Mouse (Mus musculus) WW6 (cell line): Measurements from ENCODE around the gene Olfr1389.
"Not testable (repeated sequence)": the region's sequence is repeated elsewhere in the genome, so short reads cannot be mapped to it uniquely, and the experiment has no call there.

Experiments
- DNase-seq: peaks from one replicate; pipeline ENCODE4 v3.0.0-alpha.2; 2013; ENCODE audit warnings: low read depth, low spot score

The Olfr1389 gene

GRCm38 (mm10) chr11:49422767-49423166 lies at the start of gene Olfr1389:
Gene Olfr1389, plus strand, starts transcription at chr11:49423067.
- no peak for DNase-seq

- DNase-seq = no peak
Measured at GRCm38 (mm10) chr11:49383133-49383532, 39.7 kb upstream of the Olfr1389 start.

GRCm38 (mm10) chr11:49386118-49386517 lies 36.7 kb upstream of the Olfr1389 start:
- DNase-seq = not testable (repeated sequence)

- DNase-seq = not testable (repeated sequence)
Measured at GRCm38 (mm10) chr11:49392707-49393106, 30.2 kb upstream of the Olfr1389 start.

- no peak for DNase-seq
Measured at GRCm38 (mm10) chr11:49406784-49407183, 16.1 kb upstream of the Olfr1389 start.

GRCm38 (mm10) chr11:49410540-49410939 lies 12.3 kb upstream of the Olfr1389 start:
- DNase-seq = peak; percentile 45

- DNase-seq = no peak
Measured at GRCm38 (mm10) chr11:49425257-49425927, 2.5 kb downstream of the Olfr1389 start.

GRCm38 (mm10) chr11:49429641-49430040 lies 6.8 kb downstream of the Olfr1389 start:
- no peak for DNase-seq

GRCm38 (mm10) chr11:49436411-49436810 lies 13.5 kb downstream of the Olfr1389 start, which contains the start of gene Olfr1388:
Gene Olfr1388, plus strand, starts transcription at chr11:49436624.
- DNase-seq = no peak

- DNase-seq = no peak
Measured at GRCm38 (mm10) chr11:49455043-49455442, 32.2 kb downstream of the Olfr1389 start, which contains the start of gene Olfr1387. Gene Olfr1387, plus strand, starts transcription at chr11:49455343.

- not testable (repeated sequence) for DNase-seq
Measured at GRCm38 (mm10) chr11:49464746-49465145, 41.9 kb downstream of the Olfr1389 start, which contains the start of gene Olfr1386. Gene Olfr1386, plus strand, starts transcription at chr11:49465046.
